Mouse (Mus musculus) brown adipose tissue, adult 24 weeks (tissue): ENCODE measurements at regions not wholly inside any gene's neighbourhood (a gene's known extent, or its start where the extent isn't known, plus 50 kb on each side); places are given as distances from the start of the nearest gene placed in this dataset.

Source experiments
- H3K27ac ChIP-seq: fragments of 200-500 bp; replicated peaks from 2 replicates; pipeline ENCODE4 v1.5.1; 2012; ENCODE audit warnings: low read depth, mild to moderate bottlenecking, low read length
- H3K4me1 ChIP-seq: fragments of 200-500 bp; 2 replicates; pipeline ENCODE4 v1.6.1; 2012; ENCODE audit warnings: low read length, mixed read lengths; ENCODE audit not compliant: control insufficient read depth, insufficient read depth, insufficient read length
- H3K4me3 ChIP-seq: fragments of 200-500 bp; 2 replicates; pipeline ENCODE4 v1.5.1; 2012; ENCODE audit warnings: low read depth, mild to moderate bottlenecking, low read length, moderate library complexity; ENCODE audit not compliant: insufficient read depth

DNA sequence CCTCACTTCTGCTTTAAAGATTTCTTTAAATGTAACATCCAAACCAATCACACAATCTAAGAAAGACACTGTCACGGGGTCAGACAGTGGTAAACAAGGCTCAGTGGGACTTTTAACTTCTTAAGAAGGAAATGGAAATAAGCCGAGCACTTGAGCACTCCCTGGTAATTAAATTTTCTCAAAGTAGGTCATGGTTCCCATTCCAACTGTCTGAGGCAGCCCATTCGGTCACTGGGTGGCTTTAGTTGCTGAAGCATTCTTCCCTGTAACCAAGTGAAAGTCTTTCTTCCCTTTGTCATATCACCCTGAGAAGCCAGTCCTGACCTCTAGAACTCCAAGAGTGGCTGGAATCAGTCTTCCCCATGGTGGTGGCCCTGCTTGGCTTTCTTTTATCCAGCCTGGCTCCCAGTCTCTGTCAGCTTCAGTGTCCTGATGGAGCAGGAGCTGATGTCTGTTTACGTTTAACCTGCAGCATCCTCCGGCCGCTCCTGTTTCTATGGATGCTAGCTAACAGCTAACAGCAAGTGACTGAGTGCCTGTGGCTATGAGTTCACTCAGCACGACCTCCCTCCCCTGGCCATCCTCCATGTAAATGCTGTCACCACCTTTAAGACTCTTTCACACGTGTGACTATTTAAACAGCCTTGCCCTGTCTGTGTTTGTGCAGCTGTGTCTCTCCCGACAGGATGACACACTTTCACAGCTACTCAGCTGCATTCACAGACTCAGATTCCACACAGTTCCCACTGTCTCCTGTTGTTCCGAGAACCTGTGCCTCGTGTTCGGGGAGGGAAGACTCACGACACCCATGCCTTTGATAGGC lies 82.0 kb upstream of the Pabpc6 start:
- H3K27ac ChIP-seq = no peak overlapping the region
- H3K4me1 ChIP-seq = no peaks in the 10 kb centered on the region; the same call in 1 of the 2 replicates
- H3K4me3 ChIP-seq = no peak overlapping the region

DNA sequence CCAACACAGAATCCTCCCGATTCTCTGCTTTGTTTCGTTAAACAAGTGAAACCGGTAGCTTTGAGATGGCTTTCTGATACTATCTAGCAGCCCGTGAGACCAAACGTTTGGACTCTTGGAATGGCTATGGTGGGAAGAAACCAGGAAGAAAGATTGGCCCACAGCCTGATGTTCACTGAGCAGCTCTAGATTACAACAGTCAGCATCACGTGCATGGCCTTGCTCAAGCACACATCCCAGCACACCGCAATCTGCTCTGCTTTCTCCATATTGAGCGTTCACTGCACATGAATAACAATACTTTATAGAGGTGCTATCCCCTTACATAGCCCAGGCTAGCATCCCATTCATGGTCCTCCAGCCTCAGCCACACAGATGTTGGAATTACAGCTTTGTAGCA lies 80.5 kb upstream of the Pabpc6 start:
- H3K4me1 ChIP-seq = no peaks in the 10 kb centered on the region; the same call in 1 of the 2 replicates
- H3K4me3 ChIP-seq = no peak overlapping the region

DNA sequence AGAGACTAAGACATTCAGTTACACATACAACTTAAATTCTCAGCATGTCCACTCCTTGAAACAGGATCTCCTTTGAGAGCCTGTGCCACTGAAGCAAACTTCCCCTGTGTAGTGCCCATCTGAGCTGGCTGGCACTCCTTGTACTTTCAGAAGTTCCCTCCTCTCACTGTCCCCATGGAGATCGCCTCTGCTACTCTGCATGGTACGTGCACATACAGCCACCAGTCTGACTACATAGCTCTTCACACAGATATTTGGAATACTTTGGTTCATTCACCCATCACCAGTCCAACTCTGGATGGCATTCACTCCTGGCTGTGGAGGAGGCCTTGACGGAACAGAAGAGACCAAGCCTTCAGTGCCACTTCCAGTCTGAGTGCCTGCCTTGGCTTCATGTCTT lies 79.8 kb upstream of the Pabpc6 start:
- Histone ChIP-seq H3K4me1 (no peaks in the 10 kb centered on the region; the same call in 1 of the 2 replicates), H3K27ac (no peak overlapping the region), H3K4me3 (no peak overlapping the region)

More for the DNA sequence above, 80.5 kb upstream of the Pabpc6 start:
- H3K27ac ChIP-seq = 0 out of 2 replicates have a peak overlapping the region, but pooled peaks have one; percentile 16

DNA sequence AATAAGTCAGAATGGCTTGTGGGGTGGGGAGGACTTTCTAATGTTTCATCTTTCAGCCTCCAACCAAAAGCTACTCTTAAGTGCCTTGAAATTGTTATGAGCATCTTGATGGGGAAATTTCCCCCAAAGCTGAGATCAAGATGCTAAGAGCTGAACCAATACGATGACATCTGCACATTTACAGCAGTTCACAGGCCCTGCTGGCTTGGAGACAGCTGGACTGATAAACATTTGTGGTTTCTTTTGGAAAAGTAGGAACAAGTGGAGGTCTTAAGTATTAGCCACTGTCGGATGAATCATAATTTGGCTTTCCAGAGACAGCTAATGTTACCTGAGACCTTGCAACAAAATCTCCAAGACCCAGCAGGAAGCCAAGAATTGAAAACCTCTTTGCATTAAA lies 78.4 kb upstream of the Pabpc6 start:
- Histone ChIP-seq H3K4me1 (no peaks in the 10 kb centered on the region; the same call in 1 of the 2 replicates), H3K27ac (no peak overlapping the region)

DNA sequence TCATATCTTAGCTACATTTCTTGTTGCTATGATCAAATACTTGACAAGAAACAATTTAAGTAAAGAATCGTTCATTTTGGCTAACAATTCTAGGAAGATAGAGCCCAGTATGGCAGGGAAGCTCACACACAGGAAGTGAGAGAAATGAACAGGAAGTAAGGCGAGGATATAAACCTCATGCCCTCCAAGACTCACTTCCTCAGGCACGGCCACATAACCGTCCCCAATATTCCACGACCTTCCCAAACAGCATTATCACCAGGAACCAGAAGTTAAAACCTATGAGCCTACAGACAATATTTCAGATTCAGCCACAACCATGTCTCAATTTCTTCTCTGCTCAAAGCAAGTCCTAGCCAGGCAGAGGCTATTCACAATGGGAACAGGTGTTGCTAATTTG lies 73.8 kb upstream of the Pabpc6 start:
- Histone ChIP-seq H3K4me3 (no peak overlapping the region), H3K27ac (no peak overlapping the region), H3K4me1 (no peaks in the 10 kb centered on the region)

More for the DNA sequence above, 78.4 kb upstream of the Pabpc6 start:
- H3K4me3 ChIP-seq = no peak overlapping the region

DNA sequence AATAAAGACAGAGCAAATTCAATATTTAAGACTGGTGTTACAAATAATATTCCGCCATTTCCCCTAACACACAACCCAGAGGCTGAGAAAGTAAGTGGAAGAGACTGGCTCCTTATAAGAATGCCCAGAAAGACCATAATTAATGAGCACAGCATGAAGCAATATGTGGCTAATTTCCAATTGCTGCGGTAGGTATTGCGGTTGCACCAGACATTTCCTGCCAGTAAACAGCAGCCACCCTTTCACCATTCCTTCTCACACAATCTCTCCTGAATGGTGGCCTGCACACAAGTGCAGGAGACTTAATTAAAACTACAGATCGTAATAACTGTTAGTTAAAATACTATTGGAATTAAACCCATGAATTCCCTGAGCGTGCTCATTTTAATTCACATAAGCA lies 71.8 kb upstream of the Pabpc6 start:
- Histone ChIP-seq H3K4me1 (no peaks in the 10 kb centered on the region), H3K4me3 (no peak overlapping the region), H3K27ac (no peak overlapping the region)

DNA sequence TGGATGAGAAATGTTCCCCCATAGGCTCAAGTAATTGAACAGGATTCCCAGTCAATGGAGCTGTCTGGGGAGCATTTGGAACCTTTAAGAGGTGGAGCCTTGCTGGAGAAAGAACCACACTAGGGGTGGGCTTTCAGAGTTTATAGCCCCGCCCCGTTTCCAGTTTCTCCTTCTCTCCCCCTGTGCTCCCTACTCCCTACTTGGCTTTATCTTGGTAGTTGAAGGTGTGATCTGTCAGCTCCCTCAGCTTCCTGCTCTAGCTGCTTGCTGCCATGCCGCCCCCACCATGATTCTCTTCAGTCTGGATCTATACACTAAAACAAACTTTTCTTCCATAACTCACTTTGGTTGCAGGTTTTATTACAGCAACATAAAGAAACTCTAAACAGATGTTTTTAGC lies 59.5 kb upstream of the Pabpc6 start:
- Histone ChIP-seq H3K4me3 (no peak overlapping the region), H3K4me1 (no peaks in the 10 kb centered on the region), H3K27ac (no peak overlapping the region)

DNA sequence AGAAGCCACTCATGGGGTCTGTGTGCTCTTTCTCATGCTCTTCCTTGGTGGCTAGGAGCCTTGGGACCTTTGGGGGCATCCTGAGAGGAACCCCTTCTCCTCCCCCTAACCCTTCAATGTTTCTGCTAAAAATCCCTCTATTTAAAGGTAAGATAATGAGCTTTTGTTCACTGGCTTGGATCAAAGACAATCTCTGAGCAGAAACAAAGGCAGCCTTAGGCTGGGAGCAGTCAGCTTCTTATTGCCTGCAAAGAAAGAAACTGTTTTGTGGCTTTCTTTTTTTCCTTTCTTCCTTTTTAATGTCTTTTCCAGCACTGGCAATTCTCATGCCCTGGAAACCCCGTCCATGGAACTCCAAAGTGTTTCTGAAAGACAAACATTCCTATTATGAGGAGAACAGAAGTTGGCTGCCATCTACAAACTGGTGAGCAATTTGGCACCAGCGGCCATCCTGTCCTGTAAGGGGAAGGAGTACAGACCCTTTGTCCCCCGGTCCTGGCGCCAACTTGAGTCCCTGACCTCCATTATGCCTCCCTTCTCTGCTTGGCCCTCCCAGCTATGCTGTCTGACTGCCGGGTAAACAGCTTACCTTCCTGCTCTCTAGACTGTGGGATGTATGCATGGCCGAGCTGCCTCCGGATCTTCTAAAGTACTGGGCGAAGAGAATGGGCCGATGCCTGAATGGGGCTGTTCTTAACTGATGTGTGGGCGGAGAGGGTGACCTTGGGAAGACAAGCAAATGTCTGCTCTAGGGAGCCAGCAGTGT lies 56.4 kb upstream of the Pabpc6 start:
- no peak overlapping the region for H3K27ac ChIP-seq
- no peak overlapping the region for H3K4me3 ChIP-seq
- no peaks in the 10 kb centered on the region for H3K4me1 ChIP-seq

DNA sequence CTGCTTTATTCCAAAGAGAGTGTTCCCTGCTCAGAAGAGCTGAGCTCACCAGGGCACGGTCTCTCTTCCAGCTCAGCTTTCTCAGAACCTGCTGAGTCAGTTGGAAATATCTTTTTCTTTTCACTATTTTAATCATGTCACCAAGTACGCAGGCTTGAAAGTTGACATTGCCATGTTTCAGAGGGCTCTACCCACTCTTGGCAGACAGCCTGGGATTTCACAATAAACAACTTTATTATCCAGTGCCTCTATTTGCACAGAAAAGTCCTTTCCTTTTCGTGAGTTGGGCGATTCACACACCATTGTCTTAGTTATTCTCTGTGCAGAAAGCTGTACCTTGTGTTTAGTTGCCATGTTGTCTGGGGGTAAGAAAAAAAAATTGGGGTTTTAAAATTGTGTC lies 54.0 kb upstream of the Pabpc6 start:
- H3K4me3 ChIP-seq = no peak overlapping the region
- H3K27ac ChIP-seq = no peak overlapping the region
- H3K4me1 ChIP-seq = no peaks in the 10 kb centered on the region

DNA sequence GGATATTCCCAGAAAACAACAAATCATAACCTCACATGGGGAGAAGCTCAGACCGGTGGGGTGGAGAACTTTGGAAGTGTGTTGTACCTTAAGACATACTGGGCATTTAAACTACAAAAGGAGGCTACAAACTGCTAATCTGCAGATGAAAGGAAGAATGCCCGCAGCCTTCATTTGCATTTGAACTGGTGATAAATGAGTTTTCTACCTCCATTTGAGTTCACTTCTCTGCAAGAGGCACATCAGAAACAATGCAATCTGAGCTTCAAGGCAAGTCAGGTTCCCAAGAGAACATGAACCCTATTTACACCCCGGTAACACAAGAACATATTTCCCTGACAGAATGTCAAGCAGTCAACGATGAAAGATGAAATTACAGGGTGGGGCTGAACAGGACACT lies 53.2 kb upstream of the Pabpc6 start:
- Histone ChIP-seq H3K4me3 (no peak overlapping the region), H3K27ac (no peak overlapping the region), H3K4me1 (no peaks in the 10 kb centered on the region)
